Mouse (Mus musculus): Measurements from ENCODE around the gene Cep162. TPM values are rescaled to one million over a fixed set of nuclear protein-coding genes. Genes with fewer than 3 reads are reported as not detected.

Cep162 gene
- polyA plus RNA-seq, 1 experiment from 2014 or later, result 13.7 TPM

DNA sequence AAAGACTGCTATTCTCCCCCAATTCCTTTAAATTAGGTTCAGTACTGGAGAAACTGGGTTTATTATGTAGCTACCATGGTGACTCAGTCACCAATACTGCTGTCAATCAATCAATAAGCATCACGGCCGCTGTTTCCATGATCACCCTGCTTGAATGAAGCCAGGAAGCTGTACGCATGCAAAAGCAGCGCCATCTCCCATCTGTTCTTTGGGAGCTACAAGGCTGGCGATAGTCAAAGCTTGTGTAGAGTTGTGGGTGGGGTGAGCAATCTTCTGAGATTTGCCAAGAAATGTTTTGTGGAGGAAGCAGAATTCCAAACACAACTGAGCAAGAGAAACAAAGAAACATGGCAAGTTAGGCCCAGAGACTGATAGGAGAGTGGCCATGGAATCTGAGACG lies 52.9 kb downstream of the Cep162 start:
- H3K27ac ChIP-seq (ENCODE audit: low read depth, low read length), result no peak overlapping the region
- H3K27me3 ChIP-seq (ENCODE audit: control insufficient read depth, insufficient read depth, low read length), result no peaks in the 10 kb centered on the region
- H3K9me3 ChIP-seq (ENCODE audit: control insufficient read depth, low read length), result no peaks in the 10 kb centered on the region
- WGBS, result 87% methylated on average over 6 of the region's 6 CpGs
- ATAC-seq (ENCODE audit: low FRiP score) (no peak), DNase-seq (ENCODE audit: low spot score) (no peak)
- H3K36me3 ChIP-seq (ENCODE audit: control insufficient read depth, insufficient read depth, low read length), result no peaks in the 10 kb centered on the region; the same call in 1 of the 2 replicates
- H3K4me2 ChIP-seq (replicated peaks; ENCODE audit: low read depth, low read length), result no peak overlapping the region
- no peak overlapping the region for H3K4me3 ChIP-seq (ENCODE audit: low read depth, low read length)
- no peaks in the 10 kb centered on the region for H3K4me1 ChIP-seq (replicated peaks; ENCODE audit: control insufficient read depth, insufficient read depth, low read length)
- no peak overlapping the region for H3K9ac ChIP-seq (ENCODE audit: low read depth, low read length)

DNA sequence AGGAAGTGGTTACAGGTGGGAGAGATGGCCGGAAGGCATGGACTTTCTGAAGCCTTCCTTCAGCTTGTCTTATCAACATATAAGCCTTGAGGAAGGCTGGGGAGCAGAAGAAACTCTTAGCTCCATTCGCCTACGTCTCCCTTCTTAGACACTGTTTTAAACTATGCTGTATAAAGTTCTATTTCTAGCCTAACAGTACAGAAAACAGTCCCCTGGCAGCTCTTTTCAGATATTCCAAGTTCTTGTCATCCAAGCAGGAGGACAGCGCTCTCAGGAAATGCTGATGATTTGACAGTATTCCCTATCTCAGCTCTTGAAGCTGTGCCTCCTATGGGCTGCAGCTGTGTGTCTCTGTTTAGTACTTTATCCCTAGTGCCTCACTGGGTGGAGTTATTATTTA lies 54.4 kb downstream of the Cep162 start:
- no peaks in the 10 kb centered on the region; the same call in 1 of the 2 replicates for H3K36me3 ChIP-seq (ENCODE audit: control insufficient read depth, insufficient read depth, low read length)
- H3K9ac ChIP-seq (ENCODE audit: low read depth, low read length), result no peak overlapping the region
- no peaks in the 10 kb centered on the region for H3K9me3 ChIP-seq (ENCODE audit: control insufficient read depth, low read length)
- H3K4me3 ChIP-seq (ENCODE audit: low read depth, low read length), result no peak overlapping the region
- DNase-seq (ENCODE audit: low spot score), result no peak
- H3K4me2 ChIP-seq (replicated peaks; ENCODE audit: low read depth, low read length), result no peak overlapping the region
- no peaks in the 10 kb centered on the region for H3K27me3 ChIP-seq (ENCODE audit: control insufficient read depth, insufficient read depth, low read length)
- H3K27ac ChIP-seq (ENCODE audit: low read depth, low read length), result no peak overlapping the region
- WGBS, result 96% methylated on average over 4 of the region's 4 CpGs
- no peak for ATAC-seq (ENCODE audit: low FRiP score)
- H3K4me1 ChIP-seq (replicated peaks; ENCODE audit: control insufficient read depth, insufficient read depth, low read length), result no peaks in the 10 kb centered on the region

DNA sequence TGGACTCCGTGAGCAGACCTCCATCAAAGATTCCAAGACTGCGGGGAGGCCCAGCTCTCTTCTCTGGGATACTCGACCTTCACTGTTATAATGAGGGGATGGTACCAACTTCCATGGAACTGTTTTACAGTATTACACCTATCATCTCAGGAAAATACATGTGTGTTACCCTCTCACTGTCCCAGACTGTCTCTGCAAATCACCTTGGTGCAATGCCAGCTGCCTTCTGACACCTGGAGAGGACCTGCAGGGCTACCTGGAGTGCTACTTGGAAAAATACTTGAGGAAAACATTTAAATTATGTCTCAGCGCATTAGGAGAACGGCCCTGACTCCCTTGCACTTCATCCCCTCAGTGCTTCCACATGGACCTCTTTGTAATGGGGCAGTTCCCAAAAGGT lies 54.9 kb downstream of the Cep162 start:
- Histone ChIP-seq H3K4me3 (ENCODE audit: low read depth, low read length) (no peak overlapping the region), H3K27ac (ENCODE audit: low read depth, low read length) (no peak overlapping the region), H3K9ac (ENCODE audit: low read depth, low read length) (no peak overlapping the region), H3K4me2 (replicated peaks; ENCODE audit: low read depth, low read length) (no peak overlapping the region), H3K36me3 (ENCODE audit: control insufficient read depth, insufficient read depth, low read length) (no peaks in the 10 kb centered on the region; the same call in 1 of the 2 replicates), H3K4me1 (replicated peaks; ENCODE audit: control insufficient read depth, insufficient read depth, low read length) (no peaks in the 10 kb centered on the region), H3K27me3 (ENCODE audit: control insufficient read depth, insufficient read depth, low read length) (no peaks in the 10 kb centered on the region), H3K9me3 (ENCODE audit: control insufficient read depth, low read length) (no peaks in the 10 kb centered on the region)
- DNase-seq (ENCODE audit: low spot score) (no peak), ATAC-seq (ENCODE audit: low FRiP score) (no peak)
- 92% methylated on average over 5 of the region's 5 CpGs for whole genome bisulfite sequencing

DNA sequence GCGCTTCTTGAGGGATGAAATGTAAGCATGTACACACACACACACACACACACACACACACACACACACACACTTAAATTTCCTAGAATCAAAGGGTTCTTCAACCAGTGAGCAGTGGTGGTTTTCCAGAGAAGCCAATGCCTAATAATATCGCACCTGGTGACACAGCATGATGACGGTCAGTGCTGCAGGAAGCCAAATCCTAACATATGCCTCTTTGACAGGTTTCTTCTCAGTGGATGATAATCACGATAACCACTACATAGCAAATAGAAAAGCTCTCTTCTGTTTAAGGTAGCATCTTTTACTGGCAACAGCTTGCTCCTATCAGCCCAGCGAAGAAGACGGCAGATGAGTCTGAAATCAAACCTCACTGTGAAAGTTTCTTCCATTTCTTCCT lies 57.3 kb downstream of the Cep162 start:
- H3K27ac ChIP-seq (ENCODE audit: low read depth, low read length), result no peak overlapping the region
- H3K4me3 ChIP-seq (ENCODE audit: low read depth, low read length), result no peak overlapping the region
- H3K9me3 ChIP-seq (ENCODE audit: control insufficient read depth, low read length), result no peaks in the 10 kb centered on the region
- WGBS, result 94% methylated on average over 6 of the region's 6 CpGs
- no peaks in the 10 kb centered on the region for H3K4me1 ChIP-seq (replicated peaks; ENCODE audit: control insufficient read depth, insufficient read depth, low read length)
- no peak overlapping the region for H3K9ac ChIP-seq (ENCODE audit: low read depth, low read length)
- no peak overlapping the region for H3K4me2 ChIP-seq (replicated peaks; ENCODE audit: low read depth, low read length)
- H3K27me3 ChIP-seq (ENCODE audit: control insufficient read depth, insufficient read depth, low read length), result no peaks in the 10 kb centered on the region
- 0 out of 2 replicates have a peak, but pooled peaks cover under 1% of the 10 kb centered on the region for H3K36me3 ChIP-seq (ENCODE audit: control insufficient read depth, insufficient read depth, low read length)
- ATAC-seq (ENCODE audit: low FRiP score), result no peak
- DNase-seq (ENCODE audit: low spot score), result no peak

DNA sequence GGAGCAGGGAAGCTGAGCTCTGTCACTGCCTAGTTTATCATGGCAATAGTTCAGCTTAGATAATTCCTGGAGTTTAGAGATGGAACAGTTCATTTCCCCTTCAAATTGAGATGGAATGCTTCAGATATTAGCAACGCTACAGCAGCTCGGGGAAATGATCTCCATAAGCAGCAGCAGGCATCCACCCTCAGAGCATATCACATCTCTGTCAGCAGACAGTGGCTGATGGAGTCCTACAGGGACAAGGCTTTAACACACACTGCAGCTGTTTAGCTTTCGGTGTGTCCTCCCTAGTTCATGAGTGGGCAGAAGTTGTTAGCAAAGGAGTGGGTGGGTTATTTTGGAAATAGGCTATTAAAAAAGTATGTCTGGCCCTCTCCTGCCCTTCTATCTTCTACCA lies 58.1 kb downstream of the Cep162 start:
- peaks cover 6% of the 10 kb centered on the region for H3K36me3 ChIP-seq (ENCODE audit: control insufficient read depth, insufficient read depth, low read length)

DNA sequence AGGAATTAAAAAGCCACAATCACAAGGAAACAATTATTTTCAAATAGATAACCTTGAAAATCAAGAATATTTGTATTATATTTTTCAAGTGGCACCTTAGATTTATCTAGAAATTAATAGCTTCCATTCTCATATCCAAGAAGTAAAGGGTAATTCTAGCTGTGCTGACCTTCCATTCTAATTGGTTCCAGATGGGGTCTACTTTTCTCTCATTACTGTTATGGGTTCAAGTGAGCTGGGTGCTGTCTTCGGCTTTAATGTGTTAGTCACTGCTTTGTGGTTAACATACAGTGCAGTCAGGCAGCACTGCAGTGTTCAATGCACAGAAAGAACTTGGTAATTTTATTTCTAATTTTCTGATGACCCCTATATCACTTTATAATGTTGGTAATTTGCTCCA lies 61.6 kb downstream of the Cep162 start:
- Histone ChIP-seq H3K9me3 (ENCODE audit: control insufficient read depth, low read length) (no peaks in the 10 kb centered on the region), H3K36me3 (ENCODE audit: control insufficient read depth, insufficient read depth, low read length) (peaks cover 12% of the 10 kb centered on the region), H3K27ac (ENCODE audit: low read depth, low read length) (no peak overlapping the region), H3K4me1 (replicated peaks; ENCODE audit: control insufficient read depth, insufficient read depth, low read length) (no peaks in the 10 kb centered on the region), H3K9ac (ENCODE audit: low read depth, low read length) (no peak overlapping the region), H3K4me3 (ENCODE audit: low read depth, low read length) (no peak overlapping the region), H3K27me3 (ENCODE audit: control insufficient read depth, insufficient read depth, low read length) (no peaks in the 10 kb centered on the region), H3K4me2 (replicated peaks; ENCODE audit: low read depth, low read length) (no peak overlapping the region)
- 88% methylated on average over 1 of the region's 1 CpGs for WGBS
- ATAC-seq (ENCODE audit: low FRiP score), result no peak
- no peak for DNase-seq (ENCODE audit: low spot score)

More for the DNA sequence above, 58.1 kb downstream of the Cep162 start:
- H3K9me3 ChIP-seq (ENCODE audit: control insufficient read depth, low read length), result no peaks in the 10 kb centered on the region
- 88% methylated on average over 3 of the region's 3 CpGs for WGBS
- no peak overlapping the region for H3K9ac ChIP-seq (ENCODE audit: low read depth, low read length)
- ATAC-seq (ENCODE audit: low FRiP score) (no peak), DNase-seq (ENCODE audit: low spot score) (no peak)
- H3K4me3 ChIP-seq (ENCODE audit: low read depth, low read length), result no peak overlapping the region
- no peaks in the 10 kb centered on the region for H3K4me1 ChIP-seq (replicated peaks; ENCODE audit: control insufficient read depth, insufficient read depth, low read length)
- H3K27me3 ChIP-seq (ENCODE audit: control insufficient read depth, insufficient read depth, low read length), result no peaks in the 10 kb centered on the region
- H3K27ac ChIP-seq (ENCODE audit: low read depth, low read length), result no peak overlapping the region
- no peak overlapping the region for H3K4me2 ChIP-seq (replicated peaks; ENCODE audit: low read depth, low read length)

DNA sequence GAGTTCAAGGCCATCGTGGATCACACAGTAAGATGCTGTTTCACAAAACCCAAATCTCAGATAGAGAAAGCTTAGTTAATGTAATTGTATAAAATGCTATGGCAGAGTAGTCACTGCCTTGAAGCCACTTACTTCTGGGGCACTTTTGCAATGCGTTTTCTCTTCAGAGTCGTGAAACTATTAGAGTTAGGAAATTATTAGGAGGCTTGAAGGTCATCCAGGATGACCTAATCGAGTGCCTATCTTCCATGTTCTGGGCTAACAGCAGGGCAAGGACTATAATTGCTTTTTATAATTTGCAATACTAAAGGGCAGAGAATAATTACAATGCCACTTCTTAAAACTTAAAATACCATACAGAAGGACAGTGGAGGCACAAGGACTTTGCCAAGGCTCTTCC lies 68.0 kb downstream of the Cep162 start:
- peaks cover 7% of the 10 kb centered on the region for H3K36me3 ChIP-seq (ENCODE audit: control insufficient read depth, insufficient read depth, low read length)
- H3K4me2 ChIP-seq (replicated peaks; ENCODE audit: low read depth, low read length), result no peak overlapping the region
- 90% methylated on average over 4 of the region's 4 CpGs for WGBS
- ATAC-seq (ENCODE audit: low FRiP score), result no peak
- no peak for DNase-seq (ENCODE audit: low spot score)
- no peak overlapping the region for H3K9ac ChIP-seq (ENCODE audit: low read depth, low read length)
- H3K4me1 ChIP-seq (replicated peaks; ENCODE audit: control insufficient read depth, insufficient read depth, low read length), result no peaks in the 10 kb centered on the region
- no peaks in the 10 kb centered on the region for H3K9me3 ChIP-seq (ENCODE audit: control insufficient read depth, low read length)
- no peaks in the 10 kb centered on the region for H3K27me3 ChIP-seq (ENCODE audit: control insufficient read depth, insufficient read depth, low read length)
- no peak overlapping the region for H3K4me3 ChIP-seq (ENCODE audit: low read depth, low read length)
- no peak overlapping the region for H3K27ac ChIP-seq (ENCODE audit: low read depth, low read length)

DNA sequence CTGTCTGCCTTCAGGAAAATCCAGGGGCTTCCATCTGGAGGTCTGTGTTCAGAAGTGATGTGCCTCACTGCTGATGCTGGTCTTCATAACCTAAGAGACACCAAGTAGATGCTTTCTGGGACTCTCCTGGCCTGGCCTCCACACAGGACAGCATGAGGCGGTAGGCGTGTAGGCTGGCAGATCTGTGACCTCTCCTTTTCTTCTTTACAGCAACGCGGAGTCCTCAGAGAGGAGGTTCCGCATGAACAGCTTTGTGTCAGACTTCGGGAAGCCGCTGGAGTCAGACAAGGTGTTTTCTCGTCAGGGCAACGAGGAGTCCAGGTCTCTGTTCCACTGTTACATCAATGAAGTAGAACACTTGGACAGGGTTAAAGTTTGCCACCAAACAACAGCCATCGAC lies 73.1 kb downstream of the Cep162 start:
- Histone ChIP-seq H3K4me2 (replicated peaks; ENCODE audit: low read depth, low read length) (no peak overlapping the region), H3K4me1 (replicated peaks; ENCODE audit: control insufficient read depth, insufficient read depth, low read length) (no peaks in the 10 kb centered on the region), H3K27me3 (ENCODE audit: control insufficient read depth, insufficient read depth, low read length) (no peaks in the 10 kb centered on the region), H3K9ac (ENCODE audit: low read depth, low read length) (no peak overlapping the region), H3K36me3 (ENCODE audit: control insufficient read depth, insufficient read depth, low read length) (no peaks in the 10 kb centered on the region), H3K9me3 (ENCODE audit: control insufficient read depth, low read length) (no peaks in the 10 kb centered on the region), H3K27ac (ENCODE audit: low read depth, low read length) (no peak overlapping the region), H3K4me3 (ENCODE audit: low read depth, low read length) (no peak overlapping the region)
- no peak for ATAC-seq (ENCODE audit: low FRiP score)
- 75% methylated on average over 10 of the region's 10 CpGs for WGBS
- no peak for DNase-seq (ENCODE audit: low spot score)

DNA sequence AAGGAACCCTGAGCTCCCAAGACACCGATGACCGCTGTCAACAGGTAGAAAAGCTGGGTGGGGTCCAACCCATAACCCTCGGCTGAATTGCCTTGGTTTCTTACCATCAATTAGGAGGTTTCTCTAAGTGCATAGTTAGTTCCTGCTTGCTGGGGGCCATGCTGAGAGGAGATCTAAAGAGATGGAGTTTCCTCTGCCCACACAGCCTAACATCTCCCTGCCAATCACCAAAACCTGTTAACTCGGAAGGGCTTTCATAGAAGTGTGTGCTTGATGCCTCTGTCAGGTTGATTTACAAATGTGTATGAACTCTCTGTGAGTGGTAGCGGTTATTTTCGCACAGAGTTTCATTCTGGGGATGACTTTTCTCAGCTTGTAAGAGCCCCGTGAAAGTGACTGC lies 76.8 kb downstream of the Cep162 start:
- Histone ChIP-seq H3K9ac (ENCODE audit: low read depth, low read length) (no peak overlapping the region), H3K27ac (ENCODE audit: low read depth, low read length) (no peak overlapping the region), H3K4me1 (replicated peaks; ENCODE audit: control insufficient read depth, insufficient read depth, low read length) (no peaks in the 10 kb centered on the region), H3K9me3 (ENCODE audit: control insufficient read depth, low read length) (no peaks in the 10 kb centered on the region), H3K27me3 (ENCODE audit: control insufficient read depth, insufficient read depth, low read length) (no peaks in the 10 kb centered on the region), H3K36me3 (ENCODE audit: control insufficient read depth, insufficient read depth, low read length) (no peaks in the 10 kb centered on the region), H3K4me2 (replicated peaks; ENCODE audit: low read depth, low read length) (no peak overlapping the region), H3K4me3 (ENCODE audit: low read depth, low read length) (no peak overlapping the region)
- no peak for ATAC-seq (ENCODE audit: low FRiP score)
- no peak for DNase-seq (ENCODE audit: low spot score)
- 76% methylated on average over 7 of the region's 7 CpGs for WGBS
